Mouse (Mus musculus) bone marrow macrophage, adult 2 months (primary cell): ENCODE measurements around the gene Triap1.

Source experiments
- CTCF ChIP-seq: IDR thresholded peaks from 2 replicates; pipeline ENCODE4 v1.5.1; 2012; ENCODE audit warnings: low read depth, mild to moderate bottlenecking, low read length, moderate library complexity
- POLR2A ChIP-seq: IDR thresholded peaks from 2 replicates; pipeline ENCODE4 v1.6.1; 2012; ENCODE audit warnings: mild to moderate bottlenecking, low read depth, low read length, borderline replicate concordance

GRCm38 (mm10) chr5:115358872-115359271 lies 17.8 kb downstream of the Triap1 start:
- TF ChIP-seq POLR2A (no peak), CTCF (peak; percentile 72)
